Mouse (Mus musculus): ENCODE data around the gene Rsph6a. TPM values are rescaled to one million over a fixed set of nuclear protein-coding genes. Genes with fewer than 3 reads are reported as not detected.

The Rsph6a gene
- total and polyA plus RNA-seq, 2 experiments from 2014 or later, result 0.57 TPM; not detected in 1

GRCm38 (mm10) chr7:19050172-19050571, 4.3 kb upstream of the Rsph6a start:
- DNase-seq (ENCODE audit: low spot score) (peak; percentile 24), ATAC-seq (ENCODE audit: low FRiP score) (no peak)
- no peak for TF ChIP-seq CTCF (IDR thresholded peaks at IDR 0.05)

DNA sequence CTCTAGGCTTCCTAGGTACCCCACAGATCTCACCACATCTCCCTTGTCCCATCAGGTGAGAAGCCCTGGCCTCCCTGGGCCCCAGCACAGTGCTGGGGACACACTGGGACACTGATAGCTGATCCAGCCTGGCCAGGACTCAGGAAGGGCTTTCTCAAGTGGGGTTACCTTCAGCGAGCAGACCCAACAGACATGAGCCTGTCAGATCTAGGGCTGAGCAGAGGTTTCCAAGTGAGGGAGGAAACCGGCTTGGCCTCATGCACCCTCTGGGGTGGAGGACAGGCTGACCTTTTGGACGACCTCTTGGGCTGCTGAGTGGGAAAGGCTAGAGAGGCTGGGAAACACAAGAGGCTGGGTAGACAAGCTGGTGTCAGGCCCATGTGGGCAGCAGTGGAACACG, 3.3 kb upstream of the Rsph6a start:
- 69% methylated on average over 4 of the region's 4 CpGs for whole genome bisulfite sequencing
- Histone ChIP-seq H3K4me1 (ENCODE audit: insufficient read depth, low read length) (no peaks in the 10 kb centered on the region), H3K27ac (ENCODE audit: low read depth, low read length) (no peak overlapping the region), H3K9me3 (ENCODE audit: low read length) (no peaks in the 10 kb centered on the region), H3K36me3 (ENCODE audit: insufficient read depth, low read length) (peaks cover 54% of the 10 kb centered on the region), H3K4me3 (ENCODE audit: low read depth, low read length) (no peak overlapping the region), H3K4me2 (ENCODE audit: low read depth, low read length, poor library complexity, severe bottlenecking) (no peak overlapping the region), H3K9ac (replicated peaks; ENCODE audit: low read length, poor library complexity, severe bottlenecking) (no peak overlapping the region), H3K27me3 (ENCODE audit: insufficient read depth, low read length) (no peaks in the 10 kb centered on the region)
- ATAC-seq (ENCODE audit: low FRiP score) (no peak), DNase-seq (ENCODE audit: low spot score) (no peak)
- no peak for TF ChIP-seq CTCF (IDR thresholded peaks at IDR 0.05)

More at GRCm38 (mm10) chr7:19050172-19050571, 4.3 kb upstream of the Rsph6a start:
- 83% methylated on average over 8 of the region's 8 CpGs for WGBS
- no peak overlapping the region for H3K27ac ChIP-seq (ENCODE audit: low read depth, low read length)
- H3K4me3 ChIP-seq (ENCODE audit: low read depth, low read length), result no peak overlapping the region
- H3K4me1 ChIP-seq (ENCODE audit: insufficient read depth, low read length), result no peaks in the 10 kb centered on the region
- no peak overlapping the region for H3K4me2 ChIP-seq (ENCODE audit: low read depth, low read length, poor library complexity, severe bottlenecking)
- no peak overlapping the region for H3K9ac ChIP-seq (replicated peaks; ENCODE audit: low read length, poor library complexity, severe bottlenecking)
- no peaks in the 10 kb centered on the region for H3K27me3 ChIP-seq (ENCODE audit: insufficient read depth, low read length)
- H3K9me3 ChIP-seq (ENCODE audit: low read length), result no peaks in the 10 kb centered on the region
- H3K36me3 ChIP-seq (ENCODE audit: insufficient read depth, low read length), result peaks cover 64% of the 10 kb centered on the region

- Histone ChIP-seq H3K4me1 (ENCODE audit: insufficient read depth, low read length) (no peaks in the 10 kb centered on the region), H3K9ac (replicated peaks; ENCODE audit: low read length, poor library complexity, severe bottlenecking) (no peak overlapping the region)
- ATAC-seq (ENCODE audit: low FRiP score), result no peak
Measured at GRCm38 (mm10) chr7:19052345-19053135, 1.9 kb upstream of the Rsph6a start.

DNA sequence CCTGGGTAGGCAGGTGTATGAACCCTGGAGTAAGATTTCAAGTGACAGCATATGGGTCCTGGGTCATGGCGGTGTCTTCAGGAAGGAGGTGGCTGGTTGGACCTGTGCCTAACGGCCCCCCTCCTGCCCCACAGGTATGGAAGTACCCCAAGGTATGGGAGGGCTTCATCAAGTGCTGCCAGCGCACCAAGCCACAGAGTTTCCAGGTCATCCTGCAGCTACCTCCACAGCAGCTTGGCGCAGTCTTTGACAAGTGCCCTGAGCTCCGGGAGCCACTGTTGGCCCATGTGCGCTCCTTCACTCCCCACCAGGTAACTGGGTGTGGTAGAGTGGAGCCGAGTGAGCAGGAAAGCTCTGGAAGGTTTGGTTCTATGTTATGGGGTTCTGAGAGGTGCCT, 1.4 kb upstream of the Rsph6a start:
- H3K9ac ChIP-seq (replicated peaks; ENCODE audit: low read length, poor library complexity, severe bottlenecking), result no peak overlapping the region
- H3K9me3 ChIP-seq (ENCODE audit: low read length), result no peaks in the 10 kb centered on the region
- H3K27ac ChIP-seq (ENCODE audit: low read depth, low read length), result no peak overlapping the region
- H3K27me3 ChIP-seq (ENCODE audit: insufficient read depth, low read length), result no peaks in the 10 kb centered on the region
- TF ChIP-seq CTCF (IDR thresholded peaks at IDR 0.05), result no peak
- ATAC-seq (ENCODE audit: low FRiP score) (no peak), DNase-seq (ENCODE audit: low spot score) (no peak)
- no peak overlapping the region for H3K4me3 ChIP-seq (ENCODE audit: low read depth, low read length)
- H3K36me3 ChIP-seq (ENCODE audit: insufficient read depth, low read length), result peaks cover 34% of the 10 kb centered on the region
- no peaks in the 10 kb centered on the region for H3K4me1 ChIP-seq (ENCODE audit: insufficient read depth, low read length)
- 95% methylated on average over 7 of the region's 7 CpGs for WGBS
- H3K4me2 ChIP-seq (ENCODE audit: low read depth, low read length, poor library complexity, severe bottlenecking), result no peak overlapping the region

More at GRCm38 (mm10) chr7:19052345-19053135, 1.9 kb upstream of the Rsph6a start:
- no peak overlapping the region for H3K4me2 ChIP-seq (ENCODE audit: low read depth, low read length, poor library complexity, severe bottlenecking)
- H3K27ac ChIP-seq (ENCODE audit: low read depth, low read length), result no peak overlapping the region
- DNase-seq (ENCODE audit: low spot score), result no peak
- no peak overlapping the region for H3K4me3 ChIP-seq (ENCODE audit: low read depth, low read length)
- WGBS, result 89% methylated on average over 15 of the region's 15 CpGs
- no peaks in the 10 kb centered on the region for H3K9me3 ChIP-seq (ENCODE audit: low read length)
- no peak for TF ChIP-seq CTCF (IDR thresholded peaks at IDR 0.05)
- H3K27me3 ChIP-seq (ENCODE audit: insufficient read depth, low read length), result no peaks in the 10 kb centered on the region
- H3K36me3 ChIP-seq (ENCODE audit: insufficient read depth, low read length), result peaks cover 40% of the 10 kb centered on the region

DNA sequence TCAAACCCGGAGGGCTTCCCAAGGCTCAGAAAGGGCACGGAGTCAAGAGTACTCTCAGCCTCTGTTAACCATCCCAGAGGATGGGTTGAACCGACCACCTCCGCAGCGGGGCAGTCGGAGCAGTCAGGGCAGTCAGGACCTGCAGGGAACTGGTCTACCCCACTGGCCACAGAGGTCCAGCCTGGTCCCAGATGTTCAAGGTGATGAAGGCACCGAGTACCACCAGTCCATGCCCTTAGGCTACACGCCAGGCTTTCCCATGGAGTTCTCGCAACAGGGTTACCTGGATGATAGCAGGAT, 237 bp downstream of the Rsph6a start:
- no peak for TF ChIP-seq CTCF (IDR thresholded peaks at IDR 0.05)
- Histone ChIP-seq H3K27me3 (ENCODE audit: insufficient read depth, low read length) (no peaks in the 10 kb centered on the region), H3K27ac (ENCODE audit: low read depth, low read length) (no peak overlapping the region), H3K4me3 (ENCODE audit: low read depth, low read length) (peak overlapping the region; percentile 24; the same call in 1 of the 2 replicates), H3K4me2 (ENCODE audit: low read depth, low read length, poor library complexity, severe bottlenecking) (peak overlapping the region; percentile 42), H3K36me3 (ENCODE audit: insufficient read depth, low read length) (peaks cover 18% of the 10 kb centered on the region), H3K4me1 (ENCODE audit: insufficient read depth, low read length) (no peaks in the 10 kb centered on the region), H3K9me3 (ENCODE audit: low read length) (no peaks in the 10 kb centered on the region), H3K9ac (replicated peaks; ENCODE audit: low read length, poor library complexity, severe bottlenecking) (peak overlapping the region; percentile 44; the same call in 1 of the 2 replicates)
- ATAC-seq (ENCODE audit: low FRiP score), result no peak; the same call in 1 of the 2 replicates
- WGBS, result 68% methylated on average over 9 of the region's 9 CpGs
- DNase-seq (ENCODE audit: low spot score), result no peak

DNA sequence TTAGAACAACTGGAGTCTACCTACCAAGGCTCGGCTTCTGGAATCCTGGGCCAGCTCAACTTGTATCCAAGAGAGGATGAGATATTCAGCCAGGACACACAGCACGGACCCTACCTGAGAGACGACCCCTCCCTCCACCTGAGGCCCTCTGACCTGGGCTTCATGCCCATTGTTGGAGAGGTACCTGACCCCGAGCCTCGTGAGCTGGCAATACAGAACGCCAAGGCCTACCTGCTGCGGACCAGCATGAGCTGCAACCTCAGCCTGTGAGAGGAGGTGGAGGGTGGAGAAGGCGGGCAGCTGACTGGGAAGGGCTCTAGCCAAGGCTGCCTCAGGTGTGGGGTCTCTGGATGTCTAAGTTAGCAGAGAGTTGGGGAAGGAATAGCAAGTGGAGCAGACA, 618 bp downstream of the Rsph6a start:
- H3K9ac ChIP-seq (replicated peaks; ENCODE audit: low read length, poor library complexity, severe bottlenecking), result peak overlapping the region; percentile 44; the same call in 1 of the 2 replicates
- ATAC-seq (ENCODE audit: low FRiP score) (no peak), DNase-seq (ENCODE audit: low spot score) (no peak)
- no peak for TF ChIP-seq CTCF (IDR thresholded peaks at IDR 0.05)
- H3K4me3 ChIP-seq (ENCODE audit: low read depth, low read length), result no peak overlapping the region
- no peaks in the 10 kb centered on the region for H3K27me3 ChIP-seq (ENCODE audit: insufficient read depth, low read length)
- H3K27ac ChIP-seq (ENCODE audit: low read depth, low read length), result no peak overlapping the region
- WGBS, result 95% methylated on average over 8 of the region's 8 CpGs
- H3K36me3 ChIP-seq (ENCODE audit: insufficient read depth, low read length), result peaks cover 14% of the 10 kb centered on the region
- H3K4me2 ChIP-seq (ENCODE audit: low read depth, low read length, poor library complexity, severe bottlenecking), result peak overlapping the region; percentile 42
- H3K9me3 ChIP-seq (ENCODE audit: low read length), result no peaks in the 10 kb centered on the region
- no peaks in the 10 kb centered on the region for H3K4me1 ChIP-seq (ENCODE audit: insufficient read depth, low read length)

Data from midbrain, postnatal 0 days (tissue).